Mouse (Mus musculus): ENCODE data around the gene Fcrl1. TPM values are rescaled to one million over a fixed set of nuclear protein-coding genes. Genes with fewer than 3 reads are reported as not detected.
"Not testable (repeated sequence)": the region's sequence is repeated elsewhere in the genome, so short reads cannot be mapped to it uniquely, and the experiment has no call there.

Fcrl1 gene
- total and polyA plus RNA-seq, 3 experiments, result 0.45 to 0.78 TPM; not detected in 1

GRCm38 (mm10) chr3:87365691-87366090 lies 10.5 kb upstream of the Fcrl1 start:
- WGBS, result 90% methylated on average over 14 of the region's 14 CpGs
- DNase-seq, result no peak
- Histone ChIP-seq H3K4me1 (ENCODE audit: control insufficient read depth, insufficient read depth, low read length) (no peaks in the 10 kb centered on the region), H3K4me3 (no peak overlapping the region), H3K27ac (no peak overlapping the region), H3K9ac (ENCODE audit: low read depth, low read length) (no peak overlapping the region), H3K79me2 (replicated peaks; ENCODE audit: control insufficient read depth, insufficient read depth, low read length) (no peaks in the 10 kb centered on the region), H3K27me3 (ENCODE audit: control insufficient read depth, insufficient read depth, low read length) (no peaks in the 10 kb centered on the region), H3K36me3 (ENCODE audit: control insufficient read depth, insufficient read depth, low read length) (no peaks in the 10 kb centered on the region)
- intact Hi-C loops (cut with DNase I), result no loop called here
- TF ChIP-seq POLR2A (IDR thresholded peaks at IDR 0.05; ENCODE audit: insufficient read depth, low read depth, low read length) (no peak), EP300 (IDR thresholded peaks at IDR 0.05; ENCODE audit: insufficient read depth, low read depth, low read length) (no peak), CTCF (IDR thresholded peaks at IDR 0.05) (no peak)

- H3K27me3 ChIP-seq (ENCODE audit: control insufficient read depth, insufficient read depth, low read length), result no peaks in the 10 kb centered on the region
- H3K79me2 ChIP-seq (replicated peaks; ENCODE audit: control insufficient read depth, insufficient read depth, low read length), result no peaks in the 10 kb centered on the region
- no peak for DNase-seq
- intact Hi-C loops (cut with DNase I), result no loop called here
- no peak overlapping the region for H3K9ac ChIP-seq (ENCODE audit: low read depth, low read length)
- no peak overlapping the region for H3K4me3 ChIP-seq
- TF ChIP-seq POLR2A (IDR thresholded peaks at IDR 0.05; ENCODE audit: insufficient read depth, low read depth, low read length) (no peak), EP300 (IDR thresholded peaks at IDR 0.05; ENCODE audit: insufficient read depth, low read depth, low read length) (no peak), CTCF (IDR thresholded peaks at IDR 0.05) (no peak)
- no peaks in the 10 kb centered on the region for H3K36me3 ChIP-seq (ENCODE audit: control insufficient read depth, insufficient read depth, low read length)
- H3K27ac ChIP-seq, result no peak overlapping the region
- no peaks in the 10 kb centered on the region for H3K4me1 ChIP-seq (ENCODE audit: control insufficient read depth, insufficient read depth, low read length)
- WGBS, result 82% methylated on average over 10 of the region's 10 CpGs
These were observed 8.7 kb upstream of the Fcrl1 start for GRCm38 (mm10) chr3:87367511-87367910.

GRCm38 (mm10) chr3:87369181-87369580 lies 7.0 kb upstream of the Fcrl1 start:
- Histone ChIP-seq H3K9ac (ENCODE audit: low read depth, low read length) (no peak overlapping the region), H3K79me2 (replicated peaks; ENCODE audit: control insufficient read depth, insufficient read depth, low read length) (no peaks in the 10 kb centered on the region), H3K36me3 (ENCODE audit: control insufficient read depth, insufficient read depth, low read length) (no peaks in the 10 kb centered on the region), H3K27me3 (ENCODE audit: control insufficient read depth, insufficient read depth, low read length) (no peaks in the 10 kb centered on the region), H3K4me3 (no peak overlapping the region), H3K27ac (no peak overlapping the region), H3K4me1 (ENCODE audit: control insufficient read depth, insufficient read depth, low read length) (no peaks in the 10 kb centered on the region)
- no peak for DNase-seq
- TF ChIP-seq POLR2A (IDR thresholded peaks at IDR 0.05; ENCODE audit: insufficient read depth, low read depth, low read length) (no peak), CTCF (IDR thresholded peaks at IDR 0.05) (no peak), EP300 (IDR thresholded peaks at IDR 0.05; ENCODE audit: insufficient read depth, low read depth, low read length) (no peak)
- intact Hi-C loops (cut with DNase I), result no loop called here
- 57% methylated on average over 5 of the region's 5 CpGs for WGBS

- no peak overlapping the region for H3K9ac ChIP-seq (ENCODE audit: low read depth, low read length)
- H3K27me3 ChIP-seq (ENCODE audit: control insufficient read depth, insufficient read depth, low read length), result no peaks in the 10 kb centered on the region
- no peak for DNase-seq
- no peak overlapping the region for H3K27ac ChIP-seq
- intact Hi-C loops (cut with DNase I), result no loop called here
- H3K36me3 ChIP-seq (ENCODE audit: control insufficient read depth, insufficient read depth, low read length), result no peaks in the 10 kb centered on the region
- H3K79me2 ChIP-seq (replicated peaks; ENCODE audit: control insufficient read depth, insufficient read depth, low read length), result no peaks in the 10 kb centered on the region
- H3K4me3 ChIP-seq, result no peak overlapping the region
- WGBS, result 45% methylated on average over 3 of the region's 3 CpGs
- no peaks in the 10 kb centered on the region for H3K4me1 ChIP-seq (ENCODE audit: control insufficient read depth, insufficient read depth, low read length)
- TF ChIP-seq EP300 (IDR thresholded peaks at IDR 0.05; ENCODE audit: insufficient read depth, low read depth, low read length) (no peak), POLR2A (IDR thresholded peaks at IDR 0.05; ENCODE audit: insufficient read depth, low read depth, low read length) (no peak), CTCF (IDR thresholded peaks at IDR 0.05) (no peak)
These were observed 1.0 kb downstream of the Fcrl1 start for GRCm38 (mm10) chr3:87377228-87377627.

- H3K9ac ChIP-seq (ENCODE audit: low read depth, low read length), result no peak overlapping the region
- no peaks in the 10 kb centered on the region for H3K4me1 ChIP-seq (ENCODE audit: control insufficient read depth, insufficient read depth, low read length)
- H3K4me3 ChIP-seq, result no peak overlapping the region
- TF ChIP-seq POLR2A (IDR thresholded peaks at IDR 0.05; ENCODE audit: insufficient read depth, low read depth, low read length), result no peak
- no peak for TF ChIP-seq CTCF (IDR thresholded peaks at IDR 0.05)
- no peak for TF ChIP-seq EP300 (IDR thresholded peaks at IDR 0.05; ENCODE audit: insufficient read depth, low read depth, low read length)
- DNase-seq, result no peak
- no peaks in the 10 kb centered on the region for H3K79me2 ChIP-seq (replicated peaks; ENCODE audit: control insufficient read depth, insufficient read depth, low read length)
- H3K27ac ChIP-seq, result no peak overlapping the region
- no peaks in the 10 kb centered on the region for H3K36me3 ChIP-seq (ENCODE audit: control insufficient read depth, insufficient read depth, low read length)
- H3K27me3 ChIP-seq (ENCODE audit: control insufficient read depth, insufficient read depth, low read length), result no peaks in the 10 kb centered on the region
- intact Hi-C loops (cut with DNase I), result no loop called here
- WGBS, result 39% methylated on average over 6 of the region's 6 CpGs
These were observed 1.5 kb downstream of the Fcrl1 start for GRCm38 (mm10) chr3:87377719-87378118.

- WGBS, result 86% methylated on average over 2 of the region's 2 CpGs
- H3K4me1 ChIP-seq (ENCODE audit: control insufficient read depth, insufficient read depth, low read length); H3K4me3 ChIP-seq; H3K9ac ChIP-seq (ENCODE audit: low read depth, low read length); H3K79me2 ChIP-seq (replicated peaks; ENCODE audit: control insufficient read depth, insufficient read depth, low read length); intact Hi-C loops (cut with DNase I); H3K36me3 ChIP-seq (ENCODE audit: control insufficient read depth, insufficient read depth, low read length); H3K27me3 ChIP-seq (ENCODE audit: control insufficient read depth, insufficient read depth, low read length); H3K27ac ChIP-seq: not testable (repeated sequence)
- DNase-seq, result peak in 1 of 2 experiments; percentile 26
These were observed 3.6 kb downstream of the Fcrl1 start for GRCm38 (mm10) chr3:87379641-87380315.

Data from heart, adult 2 months (tissue).